26 mouse cellular contexts compared by ENCODE assay signal in genomic region chr2:118709655-118710221, GRCm38 (mm10). TPM values are rescaled to one million over a fixed set of nuclear protein-coding genes. Genes with fewer than 3 reads are reported as not detected.
A peak's percentile ranks its signal among the peaks of the same experiment; 100 is the strongest.
DNase-seq lines count a peak whose midpoint lies in the region; ATAC-seq and TF ChIP-seq lines count a peak whose summit lies in the region.
"Had no signal": no experiment of that assay in that cellular context is flagged by ENCODE, and none has a peak within 500 bp of the region (broad histone marks: within the 10 kb centered on the region; RNA-seq: fewer than 3 reads in every experiment).

No protein-coding gene starts in this region.

- no peak overlapping the region for H3K4me3 ChIP-seq in heart, embryonic 10.5 days
- H3K4me3 ChIP-seq in heart, embryonic 11.5 days (ENCODE audit: low read depth, low read length): no peak overlapping the region
- no peak overlapping the region for H3K4me3 ChIP-seq in lung, postnatal 0 days (ENCODE audit: low read depth, low read length)
- no peak overlapping the region for H3K4me3 ChIP-seq in embryonic facial prominence, embryonic 10.5 days
- H3K4me3 ChIP-seq: hindbrain, embryonic 12.5 days; limb, embryonic 12.5 days; midbrain, embryonic 12.5 days had no signal

- intact Hi-C loops in left cerebral cortex, postnatal 4 days (cut with DNase I): no loop called here

- DNase-seq in heart, embryonic 10.5 days (ENCODE audit: low spot score): no peak
- DNase-seq in lung, postnatal 0 days (ENCODE audit: low spot score): no peak
- no peak for DNase-seq in lung, adult 18-20 months
- DNase-seq in embryonic facial prominence, embryonic 10.5 days (ENCODE audit: low spot score): peak; percentile 26
- DNase-seq in left cerebral cortex, postnatal 4 days: no peak
- no peak for DNase-seq in right cerebral cortex, postnatal 25 days
- DNase-seq: cerebellum, adult 18-20 months; cerebellum, postnatal 14 days; gastrocnemius, postnatal 10 days; heart, adult 18-20 months; kidney, adult 18-20 months; kidney, postnatal 36 days; layer of hippocampus, postnatal 36 days; right cerebral cortex, postnatal 14 days; spleen, adult 18-20 months; thymus, postnatal 14 days had no signal

- TF ChIP-seq EP300 in lung, postnatal 0 days (IDR thresholded peaks at IDR 0.05): no peak

- no peak overlapping the region for H3K9ac ChIP-seq in heart, embryonic 11.5 days (ENCODE audit: low read depth, low read length)
- no peak overlapping the region for H3K9ac ChIP-seq in lung, postnatal 0 days (replicated peaks; ENCODE audit: low read depth)
- H3K9ac ChIP-seq: hindbrain, embryonic 12.5 days; limb, embryonic 12.5 days; liver, embryonic 14.5 days; midbrain, embryonic 12.5 days had no signal

- WGBS in heart, embryonic 10.5 days: 37% methylated on average over 4 of the region's 4 CpGs
- WGBS in heart, embryonic 11.5 days (ENCODE audit: insufficient replicate concordance): 46% methylated on average over 4 of the region's 4 CpGs
- 47% methylated on average over 4 of the region's 4 CpGs for WGBS in lung, postnatal 0 days
- 29% methylated on average over 4 of the region's 4 CpGs for WGBS in embryonic facial prominence, embryonic 10.5 days

- H3K9me3 ChIP-seq in heart, embryonic 10.5 days: no peaks in the 10 kb centered on the region
- H3K9me3 ChIP-seq in heart, embryonic 11.5 days (replicated peaks; ENCODE audit: control insufficient read depth, low read length): no peaks in the 10 kb centered on the region
- H3K9me3 ChIP-seq in lung, postnatal 0 days (ENCODE audit: low read length): no peaks in the 10 kb centered on the region
- no peaks in the 10 kb centered on the region for H3K9me3 ChIP-seq in embryonic facial prominence, embryonic 10.5 days
- H3K9me3 ChIP-seq: forebrain, embryonic 10.5 days; hindbrain, embryonic 12.5 days; limb, embryonic 12.5 days; midbrain, embryonic 12.5 days had no signal

- peaks cover 66% of the 10 kb centered on the region for H3K4me1 ChIP-seq in heart, embryonic 10.5 days
- peaks cover 35% of the 10 kb centered on the region for H3K4me1 ChIP-seq in heart, embryonic 11.5 days (ENCODE audit: control insufficient read depth, insufficient read depth, low read length)
- H3K4me1 ChIP-seq in lung, postnatal 0 days (ENCODE audit: insufficient read depth, low read depth, low read length): peaks cover 8% of the 10 kb centered on the region; the same call in 1 of the 2 replicates
- H3K4me1 ChIP-seq in embryonic facial prominence, embryonic 10.5 days: peaks cover 43% of the 10 kb centered on the region

- TF ChIP-seq CTCF in lung, postnatal 0 days (IDR thresholded peaks at IDR 0.05): no peak

- peaks cover 98% of the 10 kb centered on the region for H3K27me3 ChIP-seq in heart, embryonic 10.5 days (ENCODE audit: insufficient read depth, poor library complexity, severe bottlenecking)
- H3K27me3 ChIP-seq in heart, embryonic 11.5 days (ENCODE audit: control insufficient read depth, insufficient read depth, low read length): peaks cover 80% of the 10 kb centered on the region
- H3K27me3 ChIP-seq in lung, postnatal 0 days (replicated peaks; ENCODE audit: insufficient read depth, low read length): peaks cover 66% of the 10 kb centered on the region
- H3K27me3 ChIP-seq in embryonic facial prominence, embryonic 10.5 days (replicated peaks; ENCODE audit: low read depth, poor library complexity, severe bottlenecking): peaks cover 97% of the 10 kb centered on the region

- no peak overlapping the region for H3K4me2 ChIP-seq in heart, embryonic 11.5 days
- no peak overlapping the region for H3K4me2 ChIP-seq in lung, postnatal 0 days (replicated peaks; ENCODE audit: low read depth, low read length)
- H3K4me2 ChIP-seq: midbrain, embryonic 12.5 days had no signal

- H3K36me3 ChIP-seq in heart, embryonic 10.5 days: no peaks in the 10 kb centered on the region
- H3K36me3 ChIP-seq in heart, embryonic 11.5 days (ENCODE audit: control insufficient read depth, insufficient read depth, low read length): no peaks in the 10 kb centered on the region
- no peaks in the 10 kb centered on the region for H3K36me3 ChIP-seq in lung, postnatal 0 days (ENCODE audit: insufficient read depth, low read length)
- H3K36me3 ChIP-seq in embryonic facial prominence, embryonic 10.5 days (replicated peaks): no peaks in the 10 kb centered on the region
- H3K36me3 ChIP-seq: forebrain, embryonic 10.5 days; hindbrain, embryonic 12.5 days; limb, embryonic 12.5 days; midbrain, embryonic 12.5 days had no signal

- H3K27ac ChIP-seq in heart, embryonic 10.5 days: peak overlapping the region; percentile 17; the same call in 1 of the 2 replicates
- no peak overlapping the region for H3K27ac ChIP-seq in heart, embryonic 11.5 days (ENCODE audit: low read depth, low read length)
- no peak overlapping the region for H3K27ac ChIP-seq in lung, postnatal 0 days (ENCODE audit: low read length)
- no peak overlapping the region for H3K27ac ChIP-seq in embryonic facial prominence, embryonic 10.5 days (replicated peaks)
- H3K27ac ChIP-seq: forebrain, embryonic 10.5 days; hindbrain, embryonic 12.5 days; limb, embryonic 12.5 days; liver, embryonic 14.5 days; macrophage; midbrain, embryonic 12.5 days had no signal

- ATAC-seq in heart, embryonic 11.5 days (replicated peaks; ENCODE audit: insufficient number of reproducible peaks, low FRiP score, low TSS enrichment): no peak
- ATAC-seq in lung, postnatal 0 days: 0 out of 2 replicates have a peak, but pooled peaks have one; percentile 18
- ATAC-seq: forebrain, embryonic 16.5 days had no signal

RNA-seq across cellular contexts. Expression of gene Ankrd63, which starts 6.0 kb away (rescaled TPM):
- 0.16 and 0.63 TPM in 2 replicates for polyA plus RNA-seq in heart, embryonic 10.5 days (2016; fragmentation: Nextera tagmentation; extraction: Ambion mirVana)
- 0.66 and 0.80 TPM in 2 replicates for polyA plus RNA-seq in heart, embryonic 11.5 days (2014; fragmentation: Nextera tagmentation; extraction: Ambion mirVana)
- 0.02 and 0.05 TPM in 2 replicates for polyA plus RNA-seq in lung, postnatal 0 days (2015; fragmentation: Nextera tagmentation; extraction: Ambion mirVana)
- not detected in 2 replicates for polyA plus RNA-seq in embryonic facial prominence, embryonic 10.5 days (2016; fragmentation: Nextera tagmentation; extraction: Ambion mirVana)
- total RNA-seq in left cerebral cortex, postnatal 4 days (2021): 1 to 10 TPM; 2.2 to 2.5 TPM
- polyA plus RNA-seq: embryonic facial prominence, embryonic 11.5 days; forebrain, embryonic 10.5 days; hindbrain, embryonic 12.5 days; limb, embryonic 12.5 days; macrophage; midbrain, embryonic 12.5 days; neural tube, embryonic 11.5 days had no signal

RNA-seq across cellular contexts. Expression of gene Plcb2, which starts 18.5 kb away (rescaled TPM):
- 1.4 and 1.6 TPM in 2 replicates for polyA plus RNA-seq in heart, embryonic 10.5 days (2016; fragmentation: Nextera tagmentation; extraction: Ambion mirVana)
- polyA plus RNA-seq in heart, embryonic 11.5 days (2014; fragmentation: Nextera tagmentation; extraction: Ambion mirVana): 0.99 and 1.4 TPM in 2 replicates
- 1.6 TPM in 2 replicates for polyA plus RNA-seq in lung, postnatal 0 days (2015; fragmentation: Nextera tagmentation; extraction: Ambion mirVana)
- polyA plus RNA-seq in embryonic facial prominence, embryonic 10.5 days (2016; fragmentation: Nextera tagmentation; extraction: Ambion mirVana): 0.41 and 0.44 TPM in 2 replicates
- total RNA-seq in left cerebral cortex, postnatal 4 days (2021): 1 to 10 TPM; 1.8 to 2.1 TPM

RNA-seq across cellular contexts. Expression of gene Inafm2, which starts 35.8 kb away (rescaled TPM):
- polyA plus RNA-seq in heart, embryonic 10.5 days (2016; fragmentation: Nextera tagmentation; extraction: Ambion mirVana): 22.6 and 34.8 TPM in 2 replicates
- 45.4 and 46.7 TPM in 2 replicates for polyA plus RNA-seq in heart, embryonic 11.5 days (2014; fragmentation: Nextera tagmentation; extraction: Ambion mirVana)
- polyA plus RNA-seq in lung, postnatal 0 days (2015; fragmentation: Nextera tagmentation; extraction: Ambion mirVana): 34.5 and 35.9 TPM in 2 replicates
- polyA plus RNA-seq in embryonic facial prominence, embryonic 10.5 days (2016; fragmentation: Nextera tagmentation; extraction: Ambion mirVana): 15.8 and 16.8 TPM in 2 replicates
- 10 to 100 TPM; 17.8 to 19.7 TPM for total RNA-seq in left cerebral cortex, postnatal 4 days (2021)

RNA-seq across cellular contexts. Expression of gene Pak6, which starts 46.6 kb away (rescaled TPM):
- polyA plus RNA-seq in heart, embryonic 10.5 days (2016; fragmentation: Nextera tagmentation; extraction: Ambion mirVana): 1.7 and 4.1 TPM in 2 replicates
- polyA plus RNA-seq in heart, embryonic 11.5 days (2014; fragmentation: Nextera tagmentation; extraction: Ambion mirVana): 1.8 and 3.0 TPM in 2 replicates
- polyA plus RNA-seq in lung, postnatal 0 days (2015; fragmentation: Nextera tagmentation; extraction: Ambion mirVana): 1.1 and 2.0 TPM in 2 replicates
- polyA plus RNA-seq in embryonic facial prominence, embryonic 10.5 days (2016; fragmentation: Nextera tagmentation; extraction: Ambion mirVana): 0.45 and 0.72 TPM in 2 replicates
- 100 to 1,000 TPM; 142 to 154 TPM for total RNA-seq in left cerebral cortex, postnatal 4 days (2021)
- polyA plus RNA-seq: macrophage had no signal

RNA-seq across cellular contexts. Expression of gene Ccdc9b, which starts 52.7 kb away (rescaled TPM):
- polyA plus RNA-seq in heart, embryonic 10.5 days (2016; fragmentation: Nextera tagmentation; extraction: Ambion mirVana): 0.94 and 1.8 TPM in 2 replicates
- polyA plus RNA-seq in heart, embryonic 11.5 days (2014; fragmentation: Nextera tagmentation; extraction: Ambion mirVana): 1.0 and 1.3 TPM in 2 replicates
- 4.3 and 4.7 TPM in 2 replicates for polyA plus RNA-seq in lung, postnatal 0 days (2015; fragmentation: Nextera tagmentation; extraction: Ambion mirVana)
- 0.29 and 0.41 TPM in 2 replicates for polyA plus RNA-seq in embryonic facial prominence, embryonic 10.5 days (2016; fragmentation: Nextera tagmentation; extraction: Ambion mirVana)
- total RNA-seq in left cerebral cortex, postnatal 4 days (2021): 1 to 10 TPM; 1.8 to 2.1 TPM
